Mouse (Mus musculus) CH12.LX (cell line): ENCODE measurements around the gene Fam217b. TPM values are rescaled to one million over a fixed set of nuclear protein-coding genes. Genes with fewer than 3 reads are reported as not detected.

Experiments
- DNase-seq: peaks from one replicate; pipeline ENCODE4 v3.0.0-alpha.2; 2013; ENCODE audit errors: extremely low read depth
- H3K27ac ChIP-seq: 2 replicates; pipeline ENCODE4 v1.5.1; 2012; ENCODE audit warnings: low read depth, mild to moderate bottlenecking, control low read depth, moderate library complexity; ENCODE audit not compliant: insufficient read depth
- H3K27me3 ChIP-seq: replicated peaks from 2 replicates; pipeline ENCODE3; 2012; ENCODE audit warnings: inconsistent platforms
- H3K36me3 ChIP-seq, 2 experiments: replicated peaks in 1 of 2; 2 replicates each; pipeline versions ENCODE3 to v1.6.1; 2012; ENCODE audit warnings: inconsistent platforms in 1 of 2, low read length in 1 of 2, mild to moderate bottlenecking in 1 of 2, mixed read lengths in 1 of 2, moderate library complexity in 1 of 2; ENCODE audit not compliant: control insufficient read depth in 1 of 2, insufficient read depth in 1 of 2
- H3K4me1 ChIP-seq, 2 experiments: 2 replicates each; pipeline ENCODE4 v1.6.1; 2012; ENCODE audit warnings: inconsistent platforms in 1 of 2, moderate library complexity in 1 of 2; ENCODE audit not compliant: insufficient read depth in 2 of 2, control insufficient read depth in 1 of 2
- H3K4me2 ChIP-seq: 2 replicates; pipeline ENCODE4 v1.6.1; 2012; ENCODE audit warnings: low read depth, mild to moderate bottlenecking, control low read depth; ENCODE audit not compliant: poor library complexity, insufficient read depth, severe bottlenecking
- H3K4me3 ChIP-seq, 3 experiments: fragments of 150-350 bp in 1 of 3; sonication (generic) in 1 of 3; replicated peaks in 1 of 3; 2 replicates each; pipeline versions ENCODE3 to v1.5.1; 2011 to 2012; ENCODE audit warnings: low read depth in 2 of 3, low read length in 2 of 3, mild to moderate bottlenecking in 2 of 3, moderate library complexity in 2 of 3, control low read depth in 1 of 3, improper control_type of control experiment in 1 of 3, inconsistent platforms in 1 of 3, mixed read lengths in 1 of 3; ENCODE audit not compliant: poor library complexity in 1 of 3
- H3K79me2 ChIP-seq: replicated peaks from 2 replicates; pipeline ENCODE4 v1.6.1; 2012; ENCODE audit warnings: mild to moderate bottlenecking, moderate library complexity; ENCODE audit not compliant: control insufficient read depth, poor library complexity, insufficient read depth, severe bottlenecking; ENCODE audit errors: extremely low read depth
- H3K9ac ChIP-seq: 2 replicates; pipeline ENCODE4 v1.6.1; 2012; ENCODE audit warnings: low read depth, mild to moderate bottlenecking, control low read depth, moderate library complexity; ENCODE audit not compliant: insufficient read depth
- H3K9me3 ChIP-seq: replicated peaks from 2 replicates; pipeline ENCODE3; 2012; ENCODE audit warnings: low read length, inconsistent platforms, mixed read lengths
- BHLHE40 ChIP-seq: IDR thresholded peaks from 2 replicates; pipeline ENCODE4 v1.6.1; 2011; ENCODE audit warnings: mild to moderate bottlenecking, low read depth, low read length, improper control_type of control experiment
- CHD2 ChIP-seq: IDR thresholded peaks from 2 replicates; pipeline ENCODE4 v1.6.1; 2011; ENCODE audit warnings: low read length, improper control_type of control experiment
- ETS1 ChIP-seq: conservative IDR thresholded peaks from 2 replicates; pipeline ENCODE4 v1.6.1; 2012; ENCODE audit warnings: low read depth, mild to moderate bottlenecking, inconsistent platforms, low read length, improper control_type of control experiment, moderate library complexity
- GABPA ChIP-seq: IDR thresholded peaks from 2 replicates; pipeline ENCODE4 v1.6.1; 2012; ENCODE audit warnings: low read depth, low read length, improper control_type of control experiment, inconsistent platforms; ENCODE audit not compliant: insufficient replicate concordance
- JUND ChIP-seq: conservative IDR thresholded peaks from 2 replicates; pipeline ENCODE4 v1.6.1; 2011; ENCODE audit warnings: low read depth, low read length, improper control_type of control experiment
- KAT2A ChIP-seq: IDR thresholded peaks from 2 replicates; pipeline ENCODE4 v1.6.1; 2012; ENCODE audit warnings: low read length, improper control_type of control experiment, inconsistent platforms; ENCODE audit not compliant: insufficient replicate concordance
- MAX ChIP-seq: IDR thresholded peaks from 2 replicates; pipeline ENCODE4 v1.6.1; 2011; ENCODE audit warnings: low read length, improper control_type of control experiment
- MAZ ChIP-seq: IDR thresholded peaks from 2 replicates; pipeline ENCODE4 v1.6.1; 2012; ENCODE audit warnings: low read depth, mild to moderate bottlenecking, inconsistent platforms, low read length, improper control_type of control experiment, moderate library complexity
- MEF2A ChIP-seq: IDR thresholded peaks from 2 replicates; pipeline ENCODE4 v1.6.1; 2014; ENCODE audit warnings: low read depth, mild to moderate bottlenecking, inconsistent platforms, low read length, improper control_type of control experiment, borderline replicate concordance
- MXI1 ChIP-seq: IDR thresholded peaks from 2 replicates; pipeline ENCODE4 v1.6.1; 2011; ENCODE audit warnings: mild to moderate bottlenecking, low read depth, low read length, improper control_type of control experiment
- MYC ChIP-seq: IDR thresholded peaks from 2 replicates; pipeline ENCODE4 v1.6.1; 2011; ENCODE audit warnings: low read depth, mild to moderate bottlenecking, improper control_type of control experiment, low read length
- NELFE ChIP-seq: IDR thresholded peaks from 2 replicates; pipeline ENCODE4 v1.6.1; 2011; ENCODE audit warnings: low read depth, low read length, improper control_type of control experiment
- PAX5 ChIP-seq: IDR thresholded peaks from 2 replicates; pipeline ENCODE4 v1.6.1; 2012; ENCODE audit warnings: low read length, inconsistent platforms, mixed read lengths
- POLR2AphosphoS2 ChIP-seq: IDR thresholded peaks from 2 replicates; pipeline ENCODE4 v1.6.1; 2011; ENCODE audit warnings: low read depth, low read length, improper control_type of control experiment
- RAD21 ChIP-seq: IDR thresholded peaks from 2 replicates; pipeline ENCODE4 v1.6.1; 2011; ENCODE audit warnings: low read depth, mild to moderate bottlenecking, low read length, improper control_type of control experiment, moderate library complexity
- SIN3A ChIP-seq: IDR thresholded peaks from 2 replicates; pipeline ENCODE4 v1.6.1; 2012; ENCODE audit warnings: low read length, improper control_type of control experiment, inconsistent platforms
- SMC3 ChIP-seq: IDR thresholded peaks from 2 replicates; pipeline ENCODE4 v1.6.1; 2011; ENCODE audit warnings: low read depth, low read length, improper control_type of control experiment
- UBTF ChIP-seq: IDR thresholded peaks from 2 replicates; pipeline ENCODE4 v1.6.1; 2012; ENCODE audit warnings: low read depth, mild to moderate bottlenecking, inconsistent platforms, low read length, improper control_type of control experiment, moderate library complexity
- USF1 ChIP-seq: IDR thresholded peaks from 2 replicates; pipeline ENCODE4 v1.6.1; 2014; ENCODE audit warnings: low read depth, mild to moderate bottlenecking, inconsistent platforms, low read length, improper control_type of control experiment
- ZC3H11A ChIP-seq: IDR thresholded peaks from 2 replicates; pipeline ENCODE4 v1.6.1; 2012; ENCODE audit warnings: low read depth, mild to moderate bottlenecking, inconsistent platforms, low read length, improper control_type of control experiment
- ZKSCAN1 ChIP-seq: IDR thresholded peaks from 2 replicates; pipeline ENCODE4 v1.6.1; 2012; ENCODE audit warnings: low read depth, inconsistent platforms, low read length, improper control_type of control experiment, borderline replicate concordance
- ZMIZ1 ChIP-seq: IDR thresholded peaks from 2 replicates; pipeline ENCODE4 v1.6.1; 2012; ENCODE audit warnings: low read depth, mild to moderate bottlenecking, inconsistent platforms, low read length, improper control_type of control experiment
- dilution Hi-C: fragments of 300-500 bp; cut with MboI; formaldehyde crosslinking; loops from 2 replicates; pipeline ENCODE4 v1.14.3; 2020; ENCODE audit warnings: low sequenced_read_pairs; ENCODE audit not compliant: extremely low pct_unique_long_range_greater_than_20kb, extremely low pct_ligation_motif_present
- in situ Hi-C: fragments of 300-500 bp; cut with MboI; formaldehyde crosslinking; loops from 3 replicates; pipeline ENCODE4 v1.14.3; 2019; ENCODE audit warnings: low sequenced_read_pairs, low pct_ligation_motif_present, low pct_unique_long_range_greater_than_20kb, mixed read lengths
- polyA plus RNA-seq: library from polyadenylated mRNA; unstranded; fragments of >175 nt; gene quantifications from 2 replicates; pipeline ENCODE4 v1.2.1, GENCODE M21; 2012; ENCODE audit warnings: low read depth; ENCODE audit not compliant: insufficient read length
- total RNA-seq, 2 experiments: library from RNA; depleted of rRNA; stranded (reverse); fragments of 300-350 nt in 1 of 2; fragments of >200 nt in 1 of 2; gene quantifications; 2 replicates each; pipeline ENCODE4 v1.2.3; 2012 to 2014

Gene Fam217b
- total and polyA plus RNA-seq, 3 experiments, result 0.05 to 0.08 TPM; not detected in 1

DNA sequence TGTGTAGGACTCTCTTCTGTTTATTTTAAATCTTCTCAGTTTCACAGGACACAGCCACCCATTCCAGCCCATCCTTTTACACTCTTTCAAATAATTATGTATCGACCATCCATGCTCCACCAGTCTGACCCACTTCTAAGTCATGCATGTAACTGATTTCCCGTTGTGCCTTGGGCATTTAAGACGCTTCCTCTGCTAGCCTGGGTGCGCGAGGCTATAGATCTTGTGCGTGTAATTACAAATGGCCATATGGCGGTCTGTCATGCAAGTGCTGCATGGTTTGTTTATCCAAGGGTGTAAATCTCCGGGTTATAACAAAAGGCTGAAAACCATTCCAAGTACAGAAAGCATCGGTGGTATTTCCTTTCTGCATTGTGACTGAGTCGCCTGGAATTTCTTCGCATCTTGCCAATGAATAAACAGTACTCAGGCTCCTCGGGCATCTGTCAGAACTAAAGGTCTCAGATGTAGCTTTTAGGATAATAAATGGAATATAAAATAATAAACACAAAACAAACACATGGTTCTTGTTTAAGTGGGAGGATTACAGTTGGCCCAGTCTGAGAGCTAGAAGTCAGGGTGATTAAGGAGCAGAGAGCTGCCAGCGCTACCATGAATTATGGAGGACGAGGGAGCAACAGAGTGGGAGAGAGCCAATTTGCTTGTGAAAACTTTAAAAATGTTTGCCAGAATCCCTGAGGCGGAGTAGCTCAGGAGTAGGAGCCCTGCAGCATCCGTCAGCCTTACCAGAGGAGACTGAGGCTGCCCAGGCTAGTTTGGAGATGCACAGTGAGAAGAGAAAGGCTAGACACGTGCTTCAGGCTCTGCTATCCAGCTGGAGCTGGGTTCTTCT, 40.6 kb downstream of the Fam217b start:
- Histone ChIP-seq H3K27ac (no peak overlapping the region), H3K9me3 (no peaks in the 10 kb centered on the region), H3K27me3 (peaks cover 20% of the 10 kb centered on the region), H3K79me2 (no peaks in the 10 kb centered on the region), H3K4me3 (no peak overlapping the region), H3K4me1 (no peaks in the 10 kb centered on the region)
- no peak for DNase-seq
- in situ Hi-C loops, result no loop called here
- TF ChIP-seq ETS1 (no peak), MEF2A (no peak), MAZ (no peak), NELFE (no peak), MXI1 (no peak), KAT2A (no peak)
- TF ChIP-seq, all 38 proteins: peak for 0
- H3K9ac ChIP-seq, result no peak overlapping the region
- H3K4me2 ChIP-seq, result no peak overlapping the region
- dilution Hi-C loops, result no loop called here
- H3K36me3 ChIP-seq, result no peaks in the 10 kb centered on the region

DNA sequence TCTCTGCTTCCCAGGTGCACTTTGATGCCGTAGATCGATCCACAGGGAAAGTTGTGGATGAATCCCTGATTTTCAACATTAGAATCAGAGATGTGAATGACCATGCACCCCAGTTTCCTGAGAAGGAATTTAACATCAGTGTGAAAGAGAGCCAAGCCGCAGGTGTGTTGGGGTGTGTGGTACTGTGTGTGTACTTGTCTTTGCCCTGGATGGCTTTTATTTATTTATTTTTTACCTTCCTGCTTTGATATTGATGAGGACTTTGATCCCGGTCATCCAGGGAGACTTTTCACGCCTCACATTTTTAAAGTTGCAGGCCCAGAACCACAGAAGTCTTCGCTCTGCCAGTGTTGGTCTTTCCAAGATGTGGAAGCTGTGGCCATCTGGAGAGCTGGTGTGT, 43.1 kb downstream of the Fam217b start:
- H3K36me3 ChIP-seq, result no peaks in the 10 kb centered on the region
- no peak overlapping the region for H3K9ac ChIP-seq
- H3K9me3 ChIP-seq, result peaks cover 7% of the 10 kb centered on the region
- DNase-seq, result no peak
- dilution Hi-C loops, result no loop called here
- no peaks in the 10 kb centered on the region for H3K4me1 ChIP-seq
- TF ChIP-seq MAZ (no peak), MAX (no peak), JUND (no peak), PAX5 (no peak), POLR2AphosphoS2 (no peak), USF1 (no peak), BHLHE40 (no peak), UBTF (no peak), SMC3 (no peak)
- no peak overlapping the region for H3K27ac ChIP-seq
- no peak overlapping the region for H3K4me3 ChIP-seq
- H3K27me3 ChIP-seq, result peaks cover 18% of the 10 kb centered on the region
- no peak overlapping the region for H3K4me2 ChIP-seq
- in situ Hi-C loops, result no loop called here
- H3K79me2 ChIP-seq, result no peaks in the 10 kb centered on the region

- peaks cover 10% of the 10 kb centered on the region for H3K9me3 ChIP-seq
- in situ Hi-C loops, result no loop called here
- H3K9ac ChIP-seq, result no peak overlapping the region
- TF ChIP-seq PAX5 (no peak), ZKSCAN1 (no peak), JUND (no peak), SIN3A (no peak), MAX (no peak), CHD2 (no peak), MEF2A (no peak), UBTF (no peak), GABPA (no peak), MYC (no peak), RAD21 (no peak), ZC3H11A (no peak), MXI1 (no peak), ETS1 (no peak), BHLHE40 (no peak), ZMIZ1 (no peak), MAZ (no peak)
- peaks cover 14% of the 10 kb centered on the region for H3K27me3 ChIP-seq
- DNase-seq, result no peak
- H3K4me1 ChIP-seq, result no peaks in the 10 kb centered on the region
- dilution Hi-C loops, result no loop called here
- H3K4me2 ChIP-seq, result no peak overlapping the region
- no peaks in the 10 kb centered on the region for H3K36me3 ChIP-seq
- H3K27ac ChIP-seq, result no peak overlapping the region
- no peaks in the 10 kb centered on the region for H3K79me2 ChIP-seq
- no peak overlapping the region for H3K4me3 ChIP-seq
Measured at GRCm38 (mm10) chr2:178460353-178460752, 46.0 kb downstream of the Fam217b start.
